Mouse (Mus musculus): ENCODE measurements around the gene Kcnip4. TPM values are rescaled to one million over a fixed set of nuclear protein-coding genes. Genes with fewer than 3 reads are reported as not detected.

Kcnip4 gene
- polyA plus RNA-seq, 1 experiment from 2014 or later: 0.40 TPM

GRCm38 (mm10) chr5:49352061-49352460 lies 172.6 kb downstream of the Kcnip4 start:
- POLR2A ChIA-PET: no interaction called here
- in situ Hi-C loops (cut with MboI; ENCODE audit: low pct_unique_long_range_greater_than_20kb): loop anchor here (25.0 kb wide), 1 partner anchor 860 kb away; no protein-coding TSS in a partner anchor
- DNase-seq (ENCODE audit: low read depth, low spot score) (no peak), ATAC-seq (no peak)
- TF ChIP-seq CTCF (IDR thresholded peaks at IDR 0.05): peak; percentile 14
- CTCF ChIA-PET: no interaction called here
- peaks cover 16% of the 10 kb centered on the region for H3K27me3 ChIP-seq

DNA sequence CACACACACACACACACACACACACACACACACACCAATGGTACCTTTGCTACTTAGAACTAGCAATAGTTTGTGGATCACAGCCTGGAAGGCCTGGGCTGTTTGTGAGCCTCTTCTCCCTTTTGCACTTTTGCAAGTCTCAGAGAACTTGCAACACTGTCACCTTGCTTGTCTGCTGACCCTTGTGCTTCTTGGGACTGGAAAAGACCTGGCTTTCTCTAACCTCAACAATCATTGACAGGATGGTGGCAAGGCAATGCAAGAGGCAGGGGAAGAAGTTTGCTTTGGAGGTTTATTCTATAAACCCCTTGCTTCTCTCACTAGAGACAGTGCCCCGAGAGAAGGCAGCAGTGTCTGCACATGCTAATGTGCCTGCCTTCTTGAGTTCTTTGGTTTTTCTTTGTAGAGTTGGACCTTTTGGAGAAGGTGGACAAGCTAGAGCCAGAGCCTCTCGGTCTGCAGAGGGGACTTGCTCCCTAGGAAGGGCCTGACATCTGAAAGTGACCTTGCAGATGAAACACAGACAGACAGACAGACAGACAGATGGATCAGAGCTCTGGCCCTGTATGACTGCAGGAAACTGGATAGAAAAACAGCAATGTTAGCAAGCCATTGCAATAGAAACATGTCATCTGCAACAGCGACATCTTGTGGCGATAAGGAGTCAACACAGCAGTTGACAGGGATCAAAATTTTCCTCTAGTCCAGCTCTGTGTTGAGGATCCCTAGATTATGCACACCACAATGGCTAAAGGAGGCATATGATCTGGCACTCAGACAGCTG lies 174.4 kb downstream of the Kcnip4 start:
- ATAC-seq (peak; percentile 78), DNase-seq (ENCODE audit: low read depth, low spot score) (no peak)
- POLR2A ChIA-PET: no interaction called here
- peaks cover 17% of the 10 kb centered on the region for H3K27me3 ChIP-seq
- in situ Hi-C loops (cut with MboI; ENCODE audit: low pct_unique_long_range_greater_than_20kb): loop anchor here (25.0 kb wide), 1 partner anchor 862 kb away; no protein-coding TSS in a partner anchor
- peak; percentile 66 for TF ChIP-seq CTCF (IDR thresholded peaks at IDR 0.05)
- CTCF ChIA-PET: interaction anchor here (0.7 to 1.3 kb wide), 2 partner anchors 8 to 260 kb away, joined by 3 to 5 read pairs; no protein-coding TSS in a partner anchor

DNA sequence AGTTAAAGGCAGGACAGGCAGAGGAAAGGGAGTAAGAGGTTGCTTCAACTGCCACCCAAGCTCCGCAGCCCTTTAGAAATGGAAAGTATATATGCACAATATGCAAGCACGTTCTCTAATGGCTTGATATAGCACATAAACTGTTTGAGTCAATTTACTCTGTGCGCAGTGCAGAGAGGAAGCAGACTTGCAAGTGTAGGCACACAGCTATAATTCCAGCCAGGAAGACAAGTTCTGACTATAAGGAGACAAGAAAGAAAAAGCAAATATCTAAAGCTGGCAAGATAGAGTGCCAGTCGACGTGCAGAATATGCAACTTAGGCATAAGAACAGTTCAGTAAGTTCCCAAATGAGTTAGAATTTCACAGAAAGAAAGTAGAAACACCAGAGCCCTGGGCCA lies 175.2 kb downstream of the Kcnip4 start:
- DNase-seq (ENCODE audit: low read depth, low spot score) (no peak), ATAC-seq (no peak)
- peaks cover 18% of the 10 kb centered on the region for H3K27me3 ChIP-seq
- no peak for TF ChIP-seq CTCF (IDR thresholded peaks at IDR 0.05)
- in situ Hi-C loops (cut with MboI; ENCODE audit: low pct_unique_long_range_greater_than_20kb): loop anchor here (5.0 kb wide), 1 partner anchor 262 kb away; no protein-coding TSS in a partner anchor
- POLR2A ChIA-PET: no interaction called here
- CTCF ChIA-PET: no interaction called here

GRCm38 (mm10) chr5:49348511-49348910 lies 176.2 kb downstream of the Kcnip4 start:
- CTCF ChIA-PET: no interaction called here
- ATAC-seq: no peak
- POLR2A ChIA-PET: no interaction called here
- TF ChIP-seq CTCF (IDR thresholded peaks at IDR 0.05): no peak
- no peak for DNase-seq (ENCODE audit: low read depth, low spot score)
- peaks cover 18% of the 10 kb centered on the region for H3K27me3 ChIP-seq
- in situ Hi-C loops (cut with MboI; ENCODE audit: low pct_unique_long_range_greater_than_20kb): loop anchor here (5.0 kb wide), 1 partner anchor 261 kb away; no protein-coding TSS in a partner anchor

- ATAC-seq (no peak), DNase-seq (ENCODE audit: low read depth, low spot score) (no peak)
- CTCF ChIA-PET: no interaction called here
- TF ChIP-seq CTCF (IDR thresholded peaks at IDR 0.05): no peak
- peaks cover 18% of the 10 kb centered on the region for H3K27me3 ChIP-seq
- in situ Hi-C loops (cut with MboI; ENCODE audit: low pct_unique_long_range_greater_than_20kb): loop anchor here (5.0 kb wide), 1 partner anchor 257 kb away; no protein-coding TSS in a partner anchor
- POLR2A ChIA-PET: no interaction called here
Measured at GRCm38 (mm10) chr5:49344606-49345005, 180.1 kb downstream of the Kcnip4 start.

- H3K27me3 ChIP-seq: no peaks in the 10 kb centered on the region
- TF ChIP-seq CTCF (IDR thresholded peaks at IDR 0.05): no peak
- in situ Hi-C loops (cut with MboI; ENCODE audit: low pct_unique_long_range_greater_than_20kb): no loop called here
- ATAC-seq: no peak
- ChIA-PET POLR2A (no interaction called here), CTCF (no interaction called here)
- no peak for DNase-seq (ENCODE audit: low read depth, low spot score)
Measured at GRCm38 (mm10) chr5:49337164-49337563, 187.5 kb downstream of the Kcnip4 start.

GRCm38 (mm10) chr5:49333063-49333462 lies 191.6 kb downstream of the Kcnip4 start:
- no peak for DNase-seq (ENCODE audit: low read depth, low spot score)
- in situ Hi-C loops (cut with MboI; ENCODE audit: low pct_unique_long_range_greater_than_20kb): no loop called here
- POLR2A ChIA-PET: interaction anchor here (0.5 kb wide), 1 partner anchor 883 kb away, joined by 3 read pairs; no protein-coding TSS in a partner anchor
- no peak for TF ChIP-seq CTCF (IDR thresholded peaks at IDR 0.05)
- CTCF ChIA-PET: no interaction called here
- no peak for ATAC-seq
- H3K27me3 ChIP-seq: peaks cover 12% of the 10 kb centered on the region

GRCm38 (mm10) chr5:49329023-49329422 lies 195.7 kb downstream of the Kcnip4 start:
- no peak for TF ChIP-seq CTCF (IDR thresholded peaks at IDR 0.05)
- in situ Hi-C loops (cut with MboI; ENCODE audit: low pct_unique_long_range_greater_than_20kb): no loop called here
- peaks cover 21% of the 10 kb centered on the region for H3K27me3 ChIP-seq
- ATAC-seq: no peak
- DNase-seq (ENCODE audit: low read depth, low spot score): no peak
- ChIA-PET POLR2A (no interaction called here), CTCF (no interaction called here)

DNA sequence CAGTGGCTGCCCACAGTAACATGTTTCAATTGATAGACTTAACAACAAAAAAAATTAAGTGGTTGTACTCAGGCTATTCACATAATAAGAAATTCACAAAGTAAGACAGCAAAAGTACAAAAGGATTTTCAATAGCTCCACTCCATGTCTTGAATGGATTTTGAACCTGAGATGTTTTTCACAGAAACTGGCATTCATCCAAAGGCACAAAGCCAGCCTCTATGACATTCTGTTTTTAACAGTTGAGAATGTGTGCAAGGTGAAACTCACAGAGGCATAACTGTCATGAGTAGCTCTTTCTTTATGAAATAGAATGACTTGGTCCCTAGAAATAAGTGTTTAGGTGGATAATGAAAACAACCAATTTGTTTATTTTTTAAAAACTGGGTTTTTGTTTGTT lies 206.0 kb downstream of the Kcnip4 start:
- TF ChIP-seq CTCF (IDR thresholded peaks at IDR 0.05): no peak
- CTCF ChIA-PET: no interaction called here
- in situ Hi-C loops (cut with MboI; ENCODE audit: low pct_unique_long_range_greater_than_20kb): no loop called here
- POLR2A ChIA-PET: no interaction called here
- DNase-seq (ENCODE audit: low read depth, low spot score) (no peak), ATAC-seq (no peak)
- peaks cover 22% of the 10 kb centered on the region for H3K27me3 ChIP-seq

GRCm38 (mm10) chr5:49317869-49318268 lies 206.8 kb downstream of the Kcnip4 start:
- ATAC-seq (no peak), DNase-seq (ENCODE audit: low read depth, low spot score) (no peak)
- in situ Hi-C loops (cut with MboI; ENCODE audit: low pct_unique_long_range_greater_than_20kb): no loop called here
- no peak for TF ChIP-seq CTCF (IDR thresholded peaks at IDR 0.05)
- peaks cover 15% of the 10 kb centered on the region for H3K27me3 ChIP-seq
- ChIA-PET POLR2A (no interaction called here), CTCF (no interaction called here)

GRCm38 (mm10) chr5:49306796-49307195 lies 217.9 kb downstream of the Kcnip4 start:
- ChIA-PET POLR2A (no interaction called here), CTCF (no interaction called here)
- DNase-seq (ENCODE audit: low read depth, low spot score) (no peak), ATAC-seq (no peak)
- in situ Hi-C loops (cut with MboI; ENCODE audit: low pct_unique_long_range_greater_than_20kb): no loop called here
- peaks cover 6% of the 10 kb centered on the region for H3K27me3 ChIP-seq
- TF ChIP-seq CTCF (IDR thresholded peaks at IDR 0.05): no peak
